Mouse (Mus musculus): ENCODE results near the gene 2010111I01Rik. TPM values are rescaled to one million over a fixed set of nuclear protein-coding genes. Genes with fewer than 3 reads are reported as not detected.
"Not testable (repeated sequence)": the region's sequence is repeated elsewhere in the genome, so short reads cannot be mapped to it uniquely, and the experiment has no call there.

The 2010111I01Rik gene
- total RNA-seq, 2 experiments from 2014 or later: 61.5 to 67.5 TPM

DNA sequence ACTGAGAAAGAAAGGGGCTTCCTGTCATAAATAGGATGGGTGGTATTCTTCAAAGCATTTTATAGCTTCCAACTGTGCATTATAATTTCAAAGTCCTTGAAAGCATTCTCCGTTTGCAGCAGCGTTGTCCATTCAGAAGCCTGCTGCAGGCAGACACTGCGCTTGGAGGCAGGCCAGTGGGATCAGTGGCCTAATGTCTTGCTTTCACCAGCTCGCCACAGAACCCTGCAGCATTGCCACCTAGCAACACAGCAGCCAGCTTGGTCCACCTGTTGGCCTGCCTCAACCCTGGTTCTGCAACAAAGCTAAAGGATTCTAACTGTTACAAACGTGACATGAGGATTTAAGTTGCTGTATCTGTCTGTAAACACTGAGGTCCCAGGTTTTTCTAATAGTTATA is 325.0 kb downstream of the 2010111I01Rik start:
- DNase-seq: no peak

GRCm38 (mm10) chr13:63290126-63290525 is 325.4 kb downstream of the 2010111I01Rik start:
- no peak for DNase-seq

DNA sequence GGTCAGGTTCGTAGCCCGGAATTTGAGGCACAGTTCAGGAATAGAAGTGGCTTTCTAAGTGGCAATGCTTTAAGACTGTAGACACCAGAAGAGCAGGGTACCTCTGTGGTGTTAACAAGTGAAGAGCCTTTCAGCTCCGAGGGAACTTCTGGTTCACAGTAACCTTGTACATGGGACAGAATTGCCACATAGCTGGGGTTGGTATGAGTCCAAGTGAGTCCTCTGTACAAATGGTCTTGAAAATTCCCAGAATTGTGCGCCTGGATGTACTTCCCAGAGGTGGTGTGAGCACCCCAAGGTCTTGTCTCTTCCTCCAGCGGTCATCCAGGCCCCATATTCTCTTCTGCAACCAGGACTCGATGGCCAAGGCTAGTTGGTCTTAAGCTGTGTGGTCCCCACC is 326.3 kb downstream of the 2010111I01Rik start:
- DNase-seq: no peak

DNA sequence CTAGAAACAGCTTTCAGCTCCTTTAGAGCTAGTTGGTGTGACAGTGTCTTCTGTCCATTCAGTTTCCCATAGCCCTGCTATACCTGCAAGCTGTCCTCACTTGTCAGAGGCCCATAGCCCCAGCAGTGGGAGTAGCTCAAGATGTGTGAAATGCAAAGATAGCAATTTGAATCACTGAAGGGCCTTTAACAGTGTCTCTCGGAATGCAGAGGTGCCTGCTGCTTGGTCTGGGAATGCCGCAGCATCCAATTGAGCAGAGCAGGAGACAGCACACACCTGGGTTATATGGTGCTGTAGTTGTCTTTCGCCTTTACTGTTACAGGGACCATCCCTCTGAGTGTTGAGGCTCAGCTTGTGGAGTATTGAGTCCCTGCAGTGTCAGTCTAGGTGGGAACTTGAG is 329.0 kb downstream of the 2010111I01Rik start:
- no peak for DNase-seq

GRCm38 (mm10) chr13:63294359-63295193 is 329.9 kb downstream of the 2010111I01Rik start:
- DNase-seq: no peak

DNA sequence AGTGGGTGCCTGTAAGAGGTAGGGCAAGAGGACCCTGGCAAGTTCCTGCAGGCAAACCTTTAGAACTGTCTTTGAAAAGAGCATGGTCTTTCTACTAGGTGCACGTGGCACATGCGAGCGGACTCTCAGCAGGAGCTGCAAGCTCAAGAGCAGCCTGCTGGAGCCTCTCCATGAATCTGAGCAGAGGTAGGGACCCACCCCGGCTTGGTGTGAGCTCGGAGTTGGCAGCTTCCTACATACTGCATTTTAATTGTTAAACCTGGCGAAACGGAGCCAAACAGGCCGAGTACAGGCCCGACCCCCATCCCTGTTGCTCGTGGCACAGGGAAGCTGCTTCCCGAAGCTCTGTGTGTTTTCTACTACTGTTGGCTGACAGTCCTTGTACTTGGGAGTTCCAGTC is 331.6 kb downstream of the 2010111I01Rik start:
- DNase-seq: no peak

GRCm38 (mm10) chr13:63297003-63297402 is 332.3 kb downstream of the 2010111I01Rik start:
- DNase-seq: peak; percentile 76

- DNase-seq: no peak
Observed at GRCm38 (mm10) chr13:63297933-63298332, 333.2 kb downstream of the 2010111I01Rik start.

GRCm38 (mm10) chr13:63298931-63299330 is 334.2 kb downstream of the 2010111I01Rik start:
- DNase-seq: no peak

GRCm38 (mm10) chr13:63300929-63301328 is 336.2 kb downstream of the 2010111I01Rik start:
- peak; percentile 59 for DNase-seq

GRCm38 (mm10) chr13:63301764-63302209 is 337.1 kb downstream of the 2010111I01Rik start:
- DNase-seq: no peak

DNA sequence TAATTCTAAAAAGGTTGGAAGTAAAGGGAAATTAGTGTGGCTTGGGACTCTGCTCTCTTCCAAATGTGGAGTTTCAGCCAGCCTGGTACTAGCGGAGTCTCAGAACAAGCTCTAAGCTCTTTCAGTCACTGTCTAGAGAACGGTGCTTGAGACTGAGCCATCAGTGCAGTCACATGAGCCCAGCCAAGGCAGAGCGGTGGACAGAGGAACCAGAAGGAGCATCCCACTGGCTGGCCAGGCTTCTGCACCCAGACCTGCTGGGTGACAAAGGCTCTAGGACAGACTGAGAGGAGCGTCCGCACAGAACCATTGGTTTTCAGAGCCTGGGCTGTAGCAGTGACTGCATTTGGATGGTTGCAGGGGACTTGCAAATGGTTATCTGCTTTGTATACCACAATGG is 337.7 kb downstream of the 2010111I01Rik start:
- no peak for DNase-seq

- DNase-seq: no peak
Observed at GRCm38 (mm10) chr13:63304124-63304792, 339.6 kb downstream of the 2010111I01Rik start.

DNA sequence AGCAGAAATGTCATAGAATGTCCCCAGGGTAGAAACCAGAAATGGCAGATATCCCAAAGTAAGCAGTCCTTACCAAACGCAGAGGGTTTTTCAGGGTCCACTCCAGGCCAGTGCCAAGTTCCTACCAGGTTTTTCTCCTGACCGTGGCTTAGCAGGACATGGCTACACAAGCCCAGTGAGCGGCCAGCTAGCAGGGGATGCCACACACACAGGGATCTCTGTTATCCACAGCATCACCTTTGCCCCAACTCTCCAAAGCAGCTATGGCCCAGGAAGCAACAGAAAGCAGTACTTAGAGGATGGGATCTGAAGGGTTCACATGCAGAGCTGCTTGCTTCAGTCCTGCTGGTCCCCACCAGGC is 340.1 kb downstream of the 2010111I01Rik start:
- DNase-seq: no peak

DNA sequence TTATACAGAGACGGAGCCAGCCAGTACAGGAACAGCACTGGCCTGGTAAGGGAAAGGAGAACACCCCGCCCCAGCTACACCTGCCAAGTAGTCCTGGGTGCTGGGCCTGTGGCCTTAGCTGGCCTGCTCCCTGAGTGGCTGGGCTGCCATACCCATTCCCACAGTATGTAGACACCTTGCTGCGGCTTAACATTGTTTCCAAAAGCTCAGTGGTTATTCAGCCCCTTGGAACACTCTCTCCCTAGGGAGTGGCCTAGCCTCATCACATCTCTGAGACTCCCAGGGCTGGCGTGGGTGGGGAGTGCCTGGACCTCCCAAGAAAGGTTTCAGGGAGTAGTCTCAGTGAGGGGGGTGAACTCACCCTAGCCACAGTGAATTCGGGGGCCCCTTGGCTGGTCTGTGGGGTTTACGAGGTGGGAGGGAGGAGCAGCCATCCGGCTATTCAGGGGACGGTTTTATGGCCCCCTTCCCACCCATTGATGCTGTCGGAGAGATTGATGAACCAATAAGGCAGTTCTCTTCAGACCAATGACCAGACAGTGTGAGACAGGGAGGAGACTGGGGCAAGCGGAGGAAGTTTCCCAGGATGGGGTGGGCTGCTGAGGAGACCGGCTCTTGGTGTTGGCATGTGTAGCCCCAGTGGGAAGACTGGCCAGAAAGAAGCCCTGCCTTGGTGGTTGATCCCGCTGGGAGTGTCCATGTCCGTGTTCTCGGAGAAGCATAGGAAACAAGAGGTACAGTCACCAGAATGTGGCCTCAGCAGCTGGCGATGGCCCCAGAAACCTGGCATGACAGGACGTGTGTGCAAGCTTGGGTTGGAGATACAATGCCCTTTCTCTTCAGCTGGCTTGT is 340.7 kb downstream of the 2010111I01Rik start:
- peak; percentile 66 for DNase-seq

DNA sequence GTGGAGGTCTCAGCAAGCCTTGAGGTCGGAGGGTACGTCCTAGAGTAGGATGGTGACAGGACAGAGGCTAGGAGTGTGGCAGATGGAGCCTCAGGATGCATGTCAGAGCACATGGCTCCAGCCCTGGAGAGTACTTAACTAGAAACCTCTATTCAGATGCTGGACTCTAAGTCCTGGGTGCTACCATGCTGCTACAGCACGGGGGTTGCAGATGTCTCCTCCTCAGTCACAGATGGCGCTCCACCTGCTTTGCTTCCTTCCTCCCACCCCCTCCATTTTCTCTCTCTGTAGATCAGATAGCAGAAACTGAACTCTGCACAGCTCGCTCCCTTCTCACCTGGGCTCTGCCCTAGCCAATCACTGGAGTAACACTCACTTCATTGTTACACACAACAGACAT is 342.1 kb downstream of the 2010111I01Rik start:
- DNase-seq: no peak

DNA sequence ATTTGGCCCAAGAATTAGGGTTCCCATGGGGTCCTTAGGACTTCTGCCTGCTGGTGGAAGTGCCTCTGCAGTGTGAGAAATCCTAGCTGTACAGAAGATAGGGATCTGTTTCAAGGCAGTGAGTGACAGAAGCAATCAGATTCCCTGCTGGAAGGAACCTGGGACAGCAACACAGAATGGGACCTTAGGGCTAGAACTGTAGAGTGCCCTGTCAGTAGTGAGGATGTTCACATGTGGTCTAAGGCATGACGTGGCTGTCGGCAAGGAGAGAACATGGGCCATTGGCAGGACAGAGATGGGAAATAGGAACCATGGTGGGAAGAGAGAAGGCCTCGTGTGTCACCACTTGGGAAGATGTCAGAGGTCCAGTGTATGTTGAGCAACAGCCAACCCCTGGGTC is 344.9 kb downstream of the 2010111I01Rik start:
- DNase-seq: no peak

DNA sequence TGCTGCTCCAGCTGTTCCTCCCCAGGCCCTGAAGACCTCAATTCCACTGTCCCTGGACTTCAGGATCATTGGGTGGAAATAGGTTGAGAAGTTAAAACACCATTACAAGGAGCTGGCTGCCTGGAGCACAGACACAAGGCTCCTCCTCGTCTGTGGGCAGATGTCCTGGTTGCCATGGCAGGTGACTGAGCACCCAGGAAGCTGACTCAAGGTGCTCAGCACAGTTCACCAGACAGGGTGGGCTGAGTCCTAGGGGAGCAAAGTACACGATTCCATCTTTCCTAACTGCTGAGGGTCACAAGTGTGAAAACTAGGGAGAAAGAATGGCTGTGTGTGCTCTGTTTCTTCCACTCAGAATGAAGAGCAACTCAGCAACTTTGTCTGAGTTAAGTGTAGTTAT is 346.5 kb downstream of the 2010111I01Rik start:
- no peak for DNase-seq

DNA sequence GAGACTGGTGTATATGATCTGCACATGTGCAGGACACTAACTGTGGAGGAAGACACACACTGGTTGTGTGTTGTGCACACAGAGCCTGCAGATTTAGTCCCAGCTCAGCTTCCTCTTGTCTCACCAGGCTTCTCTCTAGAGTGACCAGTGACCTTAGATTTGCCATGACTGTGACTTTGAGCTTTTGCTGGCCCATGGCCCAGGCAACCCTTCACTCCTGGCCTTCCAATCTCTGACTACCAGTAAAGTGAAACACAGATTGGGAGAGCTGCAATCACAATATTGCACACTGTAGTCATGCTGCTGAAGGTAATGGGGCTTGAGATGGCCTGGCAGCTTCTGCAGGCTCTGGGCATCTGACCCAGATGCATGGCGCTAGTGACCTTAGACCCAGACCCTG is 348.6 kb downstream of the 2010111I01Rik start:
- no peak for DNase-seq

- DNase-seq: no peak
Observed at GRCm38 (mm10) chr13:63313748-63314607, 349.3 kb downstream of the 2010111I01Rik start.

GRCm38 (mm10) chr13:63314608-63314920 is 349.9 kb downstream of the 2010111I01Rik start:
- DNase-seq: no peak

DNA sequence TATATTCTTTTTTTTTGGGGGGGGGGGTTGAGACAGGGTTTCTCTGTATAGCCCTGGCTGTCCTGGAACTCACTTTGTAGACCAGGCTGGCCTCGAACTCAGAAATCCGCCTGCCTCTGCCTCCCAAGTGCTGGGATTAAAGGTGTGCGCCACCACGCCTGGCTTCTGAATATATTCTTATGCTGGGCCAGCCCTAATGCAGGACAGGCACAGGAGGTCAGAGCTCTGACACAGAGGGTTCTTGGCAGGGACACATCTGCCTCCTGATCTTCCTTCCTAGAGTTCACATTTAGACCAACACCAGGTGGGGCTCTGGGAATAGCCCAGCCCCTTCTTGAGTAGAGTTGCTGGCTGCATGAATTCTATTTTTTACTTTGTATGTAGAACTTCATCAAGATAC is 350.4 kb downstream of the 2010111I01Rik start:
- not testable (repeated sequence) for DNase-seq
